Mouse (Mus musculus) large intestine, adult 2 months (tissue): ENCODE data around the gene Tspan4. TPM values are rescaled to one million over a fixed set of nuclear protein-coding genes. Genes with fewer than 3 reads are reported as not detected.

Experiments
- DNase-seq: peaks from one replicate; pipeline ENCODE4 v3.0.0-alpha.2; 2012; ENCODE audit warnings: low read depth, low spot score
- WGBS: fragments of 180-500 bp; shearing (Covaris S2); methylation state at CpG from one replicate; pipeline ENCODE4 v1.1.7; 2018; 5-methylcytosine and 5-hydroxymethylcytosine counted together
- polyA plus RNA-seq: library from polyadenylated mRNA; depleted of rRNA; stranded (reverse); fragments of >200 nt; gene quantifications from 2 replicates; pipeline ENCODE4 v1.2.3, GENCODE M21; 2012

Tspan4 gene
- polyA plus RNA-seq, 1 experiment: 21.6 TPM

DNA sequence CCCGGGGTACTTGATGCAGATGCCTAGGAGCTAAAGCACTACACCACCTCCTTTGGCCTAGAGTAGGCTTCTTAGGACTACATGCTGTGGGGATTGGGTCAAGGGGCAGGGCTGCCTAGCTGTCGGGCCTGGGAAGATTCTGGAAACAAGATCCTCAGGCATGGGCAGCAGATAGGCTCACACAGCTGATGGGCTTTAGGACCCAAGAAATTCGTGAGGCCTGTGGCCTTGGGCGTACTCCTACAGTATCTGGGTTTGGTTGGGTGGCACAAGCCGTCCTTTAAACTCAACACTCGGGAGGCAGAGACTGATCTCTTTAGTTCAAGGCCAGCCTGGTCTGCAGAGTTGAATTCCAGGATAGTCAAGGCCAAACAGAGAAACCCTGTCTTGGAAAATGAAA lies 2.8 kb upstream of the Tspan4 start:
- no peak for DNase-seq
- 68% methylated on average over 6 of the region's 6 CpGs for WGBS

DNA sequence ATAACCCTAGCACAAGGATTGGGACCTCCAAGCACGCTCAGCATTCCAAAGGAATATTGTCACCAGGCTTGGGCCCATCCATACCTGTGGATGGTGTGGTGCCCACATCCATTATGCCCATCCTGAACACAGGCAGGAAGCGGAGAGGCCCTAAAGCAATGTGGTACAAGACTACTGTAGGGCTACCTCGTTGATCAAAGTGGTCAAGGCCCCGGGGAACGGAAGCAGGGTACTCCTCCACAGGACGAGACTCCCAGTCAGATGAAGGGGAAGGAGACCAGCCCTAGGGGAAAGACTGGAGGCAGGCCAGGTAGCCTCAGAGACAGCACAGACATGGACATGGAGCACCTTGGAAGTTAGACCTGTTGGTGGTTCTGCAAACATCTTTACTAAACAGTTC lies 2.3 kb upstream of the Tspan4 start:
- DNase-seq: no peak
- WGBS: 84% methylated on average over 6 of the region's 6 CpGs

DNA sequence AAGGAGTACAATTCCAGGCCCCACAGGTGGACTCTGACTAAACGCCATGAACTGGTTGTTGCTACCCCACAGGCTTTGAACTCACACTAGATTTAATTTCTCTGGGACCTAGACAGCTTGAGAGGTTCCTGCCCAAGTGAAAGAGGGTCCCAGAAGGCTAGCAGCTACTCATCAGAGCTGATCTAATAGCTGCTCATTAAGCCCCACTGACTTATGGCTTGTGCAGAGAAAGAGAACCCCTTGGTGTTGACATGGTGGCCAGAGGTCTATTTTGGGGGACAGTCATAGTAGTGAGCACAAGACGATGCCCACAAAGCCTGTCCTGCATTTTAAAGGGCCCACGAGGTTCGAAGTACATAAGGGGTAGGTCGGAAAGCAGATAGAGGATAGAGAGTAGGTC lies 880 bp upstream of the Tspan4 start:
- no peak for DNase-seq
- 4% methylated on average over 5 of the region's 5 CpGs for WGBS

DNA sequence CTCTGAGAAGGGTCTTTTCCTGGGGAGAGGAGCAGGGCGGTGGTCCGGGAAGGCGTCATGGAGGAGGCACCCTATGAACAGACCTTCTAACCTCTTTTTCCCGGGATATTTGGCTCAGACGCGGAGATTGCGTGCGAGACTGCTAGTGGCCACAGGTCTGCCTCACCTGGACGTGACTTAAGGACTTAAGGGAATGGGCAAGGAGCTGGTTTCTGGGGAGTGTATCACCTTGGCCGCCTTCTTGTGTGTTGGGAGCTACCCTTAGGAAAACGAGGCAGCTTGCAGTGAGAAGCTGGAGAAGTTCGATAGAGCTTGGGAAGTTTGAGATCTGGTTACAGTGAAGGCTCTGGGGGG lies 742 bp downstream of the Tspan4 start:
- WGBS: under 1% methylated on average over 12 of the region's 12 CpGs
- no peak for DNase-seq

DNA sequence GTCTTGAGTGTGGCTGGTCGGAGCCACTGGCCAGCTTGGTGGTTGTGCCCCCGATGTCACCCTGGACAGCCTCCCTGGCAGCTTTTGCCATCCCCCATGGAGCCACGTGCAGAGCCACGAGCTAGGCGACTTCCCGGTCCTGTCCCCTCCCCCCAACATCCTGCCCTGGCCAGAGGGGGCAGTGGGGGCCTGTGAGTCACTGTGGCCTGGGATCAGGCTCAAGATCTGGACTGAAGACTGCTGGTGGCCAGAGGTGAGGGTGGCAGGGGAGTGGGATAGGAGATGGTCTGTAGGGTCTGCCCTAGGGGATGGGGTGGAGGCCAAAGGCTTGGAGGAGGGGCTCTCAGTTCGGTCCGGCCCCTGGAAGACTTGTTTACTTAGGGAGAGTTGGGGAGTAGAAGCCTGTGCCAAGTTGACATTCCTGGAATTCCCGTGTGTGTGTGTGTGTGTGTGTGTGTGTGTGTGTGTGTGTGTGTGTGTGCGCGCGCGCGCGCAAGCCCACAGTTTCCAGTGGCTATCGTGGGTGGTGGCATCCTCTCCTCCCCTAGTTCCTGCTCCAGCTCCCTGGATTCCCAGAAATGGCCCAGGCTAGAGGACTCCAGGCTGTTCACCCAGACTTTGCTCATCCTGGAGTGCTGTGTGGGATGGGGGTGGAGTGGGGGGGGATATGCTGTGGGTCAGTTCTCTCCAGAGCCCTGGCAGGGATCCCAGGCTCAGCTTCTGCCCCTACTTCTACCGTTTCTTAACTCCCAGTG lies 1.4 kb downstream of the Tspan4 start:
- DNase-seq: no peak
- WGBS: 3% methylated on average over 17 of the region's 17 CpGs

DNA sequence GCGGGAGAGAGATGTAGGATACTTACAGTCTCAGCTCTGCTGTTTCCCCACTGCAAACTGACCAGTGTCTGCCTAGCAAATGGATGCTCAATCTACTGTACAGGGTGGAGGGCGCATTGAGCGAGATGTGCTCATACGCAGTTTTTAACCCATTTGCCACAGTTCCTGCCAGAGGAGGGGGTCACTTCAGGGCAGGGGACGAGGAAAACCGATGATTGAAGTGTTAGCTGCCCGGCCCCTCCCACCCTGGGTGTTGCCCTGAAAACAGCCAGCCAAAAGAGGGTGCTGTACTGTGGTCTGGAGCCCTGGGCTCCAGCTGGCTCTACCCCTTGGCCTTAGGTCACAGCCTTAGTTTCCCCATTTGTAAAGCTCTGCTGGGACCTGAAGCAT lies 1.9 kb downstream of the Tspan4 start:
- WGBS: 9% methylated on average over 7 of the region's 7 CpGs
- no peak for DNase-seq

DNA sequence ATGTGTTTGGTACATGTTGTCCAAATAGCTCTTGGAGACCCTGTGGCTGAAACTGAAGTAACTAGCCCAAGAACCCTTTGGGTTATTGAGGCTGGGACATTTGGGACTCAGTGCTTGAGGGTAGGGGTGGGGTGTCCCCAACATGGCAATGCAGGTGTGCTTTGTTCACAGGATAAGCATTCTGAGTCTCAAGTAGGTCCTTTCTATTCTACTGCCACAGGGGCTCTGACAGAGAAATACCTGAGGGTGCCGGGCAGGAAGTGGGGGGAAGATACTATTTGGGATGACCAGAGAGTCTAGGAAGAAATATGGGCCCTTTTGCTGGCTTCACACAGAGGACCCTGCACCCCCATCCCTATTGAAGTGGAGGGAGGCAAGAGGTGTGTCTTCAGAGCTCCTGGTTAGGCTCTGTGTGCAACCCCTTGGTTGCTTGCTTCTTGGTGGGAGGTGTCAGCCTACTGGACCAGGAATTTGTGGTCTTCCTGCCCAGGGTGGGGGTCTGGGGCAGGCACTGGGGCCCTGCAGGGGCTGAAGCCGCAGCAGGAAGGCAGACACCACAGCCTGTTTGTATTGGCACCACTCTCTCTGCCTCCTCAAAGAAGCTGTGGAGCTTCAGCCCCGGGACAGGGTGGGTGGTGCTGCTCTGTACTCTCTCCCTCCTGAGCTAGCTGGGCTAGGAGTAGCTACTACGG lies 2.7 kb downstream of the Tspan4 start:
- 35% methylated on average over 4 of the region's 4 CpGs for WGBS

DNA sequence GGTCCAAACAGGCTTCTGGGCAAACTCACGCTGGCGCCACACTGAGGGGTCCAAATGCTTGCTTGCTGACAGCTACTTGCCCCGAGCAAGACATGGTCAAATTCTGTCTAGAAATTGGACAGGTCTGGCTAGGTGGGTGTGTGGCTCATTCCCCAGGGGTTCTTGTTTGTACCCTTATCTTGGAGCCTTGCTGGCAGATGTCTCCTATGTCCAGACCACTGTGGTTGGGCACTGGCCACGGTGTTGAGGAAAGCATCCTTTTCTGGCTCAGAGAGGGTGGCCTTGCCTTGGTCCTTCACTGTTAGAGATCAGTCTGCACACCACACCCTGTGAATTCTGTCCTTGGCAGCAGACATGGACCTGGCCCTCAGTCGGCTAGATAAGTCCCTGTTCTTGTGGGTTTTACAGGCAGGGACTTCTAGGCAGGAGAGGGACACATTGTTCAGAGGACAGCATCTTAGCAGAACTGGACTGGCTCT lies 3.3 kb downstream of the Tspan4 start:
- WGBS: 44% methylated on average over 5 of the region's 5 CpGs
- no peak for DNase-seq

More for the DNA sequence above, 2.7 kb downstream of the Tspan4 start:
- DNase-seq: no peak

DNA sequence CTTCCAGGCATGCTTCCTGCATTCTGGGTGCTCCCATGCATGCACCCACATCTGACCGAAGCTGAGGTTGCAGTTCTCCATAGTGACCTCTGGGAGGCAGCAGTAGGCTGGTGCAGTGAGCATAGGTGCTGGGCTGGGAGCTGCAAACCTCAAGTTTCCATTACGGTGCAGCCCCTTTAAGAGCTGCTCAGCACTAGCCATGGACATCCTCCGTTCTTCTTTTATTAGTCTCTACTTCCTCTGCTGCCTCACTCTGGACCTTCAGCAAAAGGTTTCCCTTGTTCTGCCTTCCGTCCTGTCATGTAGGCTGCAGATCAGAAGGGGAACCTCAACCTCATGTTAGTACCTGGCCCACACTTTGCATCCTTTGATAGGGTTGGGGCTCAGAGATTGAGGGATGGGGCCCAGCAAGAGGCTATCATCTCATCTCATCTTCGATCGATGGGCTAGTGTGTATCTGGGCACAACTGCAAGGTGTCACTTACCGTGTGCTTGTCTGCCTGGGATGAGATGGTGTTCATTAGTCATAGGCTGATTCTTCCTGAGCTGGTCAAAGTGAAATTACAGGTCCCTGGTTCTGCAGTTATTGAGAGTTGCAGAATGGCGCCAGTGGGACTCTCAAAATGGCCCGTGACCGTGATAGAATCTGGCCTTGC lies 5.9 kb downstream of the Tspan4 start:
- WGBS: 12% methylated on average over 10 of the region's 10 CpGs
- no peak for DNase-seq

DNA sequence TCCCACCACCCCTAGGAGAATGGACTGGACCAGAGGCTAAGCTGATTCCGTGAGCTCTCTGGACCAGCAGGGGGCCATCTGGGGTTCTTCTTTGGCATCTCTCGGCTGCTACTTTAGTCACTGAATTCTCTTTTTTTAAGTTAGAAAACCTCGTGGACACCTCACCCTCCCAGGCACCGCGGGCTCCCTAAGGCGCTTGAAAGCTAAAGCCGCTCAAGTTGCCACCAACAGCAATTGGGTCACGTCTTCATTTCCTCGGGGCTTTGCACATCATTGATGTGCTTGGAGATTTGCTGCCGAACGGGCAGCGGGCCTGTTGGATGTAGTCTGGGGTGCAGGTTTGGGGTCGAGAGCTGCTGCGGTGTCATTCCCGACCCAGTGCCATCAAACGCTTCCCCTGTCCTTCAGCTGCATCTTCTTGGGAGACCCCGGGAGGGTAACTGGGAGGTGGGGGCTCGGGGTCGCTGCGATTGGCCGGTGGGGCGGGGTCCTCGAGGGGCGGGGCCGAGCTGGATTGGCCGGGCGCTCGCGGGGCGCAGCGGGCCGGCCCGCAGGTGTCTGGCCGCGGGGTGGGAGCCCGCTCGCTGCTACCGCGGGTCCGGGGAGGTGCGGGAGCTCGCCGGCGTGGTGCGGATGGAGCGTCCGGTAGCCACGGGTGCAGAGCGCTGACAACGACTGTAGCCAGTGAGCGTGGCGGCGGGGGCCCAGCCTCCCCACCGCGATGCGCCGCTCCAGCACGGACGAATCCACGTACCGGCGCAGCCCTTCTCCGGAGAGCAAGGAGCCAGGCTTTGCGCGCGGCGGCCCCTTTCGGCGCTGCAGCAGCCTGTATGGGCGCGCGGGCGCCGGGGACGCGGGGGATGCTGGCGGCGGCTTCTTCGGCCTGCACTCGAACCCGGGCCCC lies 6.7 kb downstream of the Tspan4 start:
- 2% methylated on average over 81 of the region's 81 CpGs for WGBS
- DNase-seq: no peak

DNA sequence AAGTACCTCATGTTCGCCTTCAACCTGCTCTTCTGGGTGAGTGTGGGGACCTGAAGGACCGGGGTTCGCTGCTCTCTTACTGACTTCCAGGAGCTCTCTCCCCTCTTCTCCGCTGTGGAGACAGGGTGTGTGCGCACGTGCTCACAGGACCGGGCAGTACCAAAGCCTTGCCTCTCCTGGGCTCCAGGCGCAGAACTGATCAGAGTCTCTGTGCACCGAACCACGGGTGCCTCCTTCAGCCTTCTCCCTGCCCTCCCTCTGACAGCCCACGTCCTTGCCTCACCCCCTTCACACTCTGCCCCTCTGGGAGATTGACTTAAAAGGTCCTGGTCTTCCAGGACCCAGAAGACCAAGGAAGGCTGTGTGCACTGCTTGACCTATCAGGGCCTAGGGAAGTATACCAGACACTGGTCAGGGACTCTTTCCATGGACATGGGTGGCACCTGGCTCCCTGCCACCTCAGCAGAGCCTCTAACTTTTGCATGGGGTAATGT lies 7.5 kb downstream of the Tspan4 start:
- WGBS: 30% methylated on average over 11 of the region's 11 CpGs
- DNase-seq: no peak

DNA sequence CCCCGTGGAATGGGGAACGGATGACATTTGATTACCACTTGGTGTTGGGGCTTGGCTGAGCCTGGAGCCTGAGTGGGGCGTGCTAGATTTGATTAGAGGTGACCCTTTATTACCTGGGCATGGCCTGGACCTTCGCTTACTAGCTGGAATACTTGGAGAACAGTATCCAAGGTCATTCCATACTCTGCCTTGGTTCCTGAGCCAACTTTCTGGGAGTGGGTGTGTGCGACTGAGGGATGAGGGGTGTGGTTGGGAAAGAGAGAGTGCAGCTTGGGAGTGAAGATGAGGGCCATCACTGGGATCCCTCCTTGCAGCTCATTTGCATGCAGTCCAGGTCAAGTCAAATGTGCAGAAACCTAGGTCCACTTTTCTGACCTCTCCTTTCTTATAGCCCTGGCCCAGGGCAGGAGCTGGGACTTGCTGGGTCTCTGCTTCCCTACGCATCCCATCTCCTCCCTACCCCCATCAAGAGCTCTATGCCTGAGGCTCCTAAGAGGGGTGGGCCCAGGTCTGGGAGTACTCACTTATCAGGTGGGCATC lies 8.1 kb downstream of the Tspan4 start:
- DNase-seq: no peak
- 56% methylated on average over 6 of the region's 6 CpGs for WGBS

DNA sequence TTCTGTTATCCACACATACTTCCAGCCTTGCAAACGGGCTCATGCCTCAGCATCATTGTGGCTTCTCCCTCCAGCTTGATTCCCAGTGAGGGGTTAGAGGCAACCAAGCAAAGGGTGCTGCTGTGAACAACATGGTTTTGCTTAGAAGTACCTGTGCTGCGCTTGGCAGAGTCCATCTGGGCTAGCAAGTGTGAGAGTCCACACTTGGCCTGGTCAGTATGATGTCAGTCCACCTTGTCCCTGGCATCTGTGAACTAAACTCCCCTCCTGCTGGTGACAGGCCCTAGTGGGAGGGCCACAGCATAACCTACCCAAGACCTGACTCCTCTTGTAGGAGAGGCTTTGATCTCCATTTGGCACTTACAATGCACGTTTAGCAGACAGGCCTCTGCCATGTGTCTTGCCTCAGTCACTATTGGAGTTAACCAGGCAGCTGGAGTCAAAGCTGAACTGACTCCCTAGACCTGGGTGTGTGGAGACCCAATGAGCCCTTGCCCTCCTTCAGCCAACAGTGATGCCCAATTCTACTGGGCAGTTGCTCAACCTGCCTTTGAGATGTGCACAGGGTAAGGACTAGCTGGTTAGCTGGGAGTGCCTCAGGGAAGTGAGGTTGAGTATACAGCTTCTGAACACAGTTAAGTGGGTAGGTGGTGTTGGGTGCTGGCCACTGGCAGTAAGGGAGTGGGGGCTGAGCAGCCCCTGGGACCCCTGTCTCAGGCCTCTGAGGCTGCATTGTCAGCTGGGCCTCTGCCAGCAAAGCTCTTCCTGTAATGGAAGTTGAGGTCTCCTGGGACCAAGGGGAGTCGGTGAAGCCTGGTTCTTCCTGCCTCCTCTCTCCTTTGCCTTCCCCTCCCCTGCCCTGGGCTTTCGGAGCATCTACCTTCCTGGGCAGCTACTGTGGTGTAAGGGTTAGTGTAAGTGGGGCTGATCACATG lies 9.4 kb downstream of the Tspan4 start:
- no peak for DNase-seq
- 80% methylated on average over 5 of the region's 5 CpGs for WGBS

DNA sequence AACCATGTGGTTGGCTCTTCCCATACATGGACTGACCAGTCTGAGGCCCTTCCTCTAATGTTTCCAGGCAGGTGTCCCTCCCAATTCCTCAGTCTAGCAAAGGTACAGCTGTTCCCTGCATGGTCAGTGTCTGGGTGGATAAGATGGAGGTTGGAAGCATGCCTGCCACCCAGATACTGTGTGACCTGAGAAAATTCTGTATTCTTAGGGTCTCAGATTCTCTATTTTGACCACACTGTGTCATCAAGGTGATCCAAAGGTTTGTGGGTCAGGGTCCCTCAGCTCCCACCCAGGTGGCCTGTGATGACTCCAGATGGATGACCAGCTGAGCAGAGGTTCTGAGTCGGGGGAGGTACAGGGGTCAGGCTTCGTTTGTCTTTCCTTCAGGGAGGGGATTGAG lies 10.1 kb downstream of the Tspan4 start:
- no peak for DNase-seq
- WGBS: 86% methylated on average over 2 of the region's 2 CpGs

DNA sequence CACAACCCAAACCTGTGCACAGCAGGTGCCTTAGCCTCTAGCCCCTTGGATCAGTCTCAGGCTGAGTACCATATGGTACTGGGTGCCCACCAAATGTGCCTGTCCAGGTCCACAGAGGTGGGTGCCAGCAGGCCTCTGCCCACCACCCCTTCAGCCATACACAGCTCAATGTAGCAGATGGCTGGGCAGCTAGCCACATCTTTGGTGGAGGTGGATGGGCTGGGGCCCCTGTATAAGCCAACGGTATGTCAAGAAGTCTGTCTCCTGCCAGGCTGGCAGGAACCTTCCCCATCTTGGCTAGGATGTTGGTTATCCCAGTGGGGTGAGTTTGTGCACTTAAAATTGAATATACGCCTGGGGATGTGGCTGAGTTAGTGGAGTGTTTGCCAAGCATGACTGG lies 10.6 kb downstream of the Tspan4 start:
- 84% methylated on average over 2 of the region's 2 CpGs for WGBS
- DNase-seq: no peak

DNA sequence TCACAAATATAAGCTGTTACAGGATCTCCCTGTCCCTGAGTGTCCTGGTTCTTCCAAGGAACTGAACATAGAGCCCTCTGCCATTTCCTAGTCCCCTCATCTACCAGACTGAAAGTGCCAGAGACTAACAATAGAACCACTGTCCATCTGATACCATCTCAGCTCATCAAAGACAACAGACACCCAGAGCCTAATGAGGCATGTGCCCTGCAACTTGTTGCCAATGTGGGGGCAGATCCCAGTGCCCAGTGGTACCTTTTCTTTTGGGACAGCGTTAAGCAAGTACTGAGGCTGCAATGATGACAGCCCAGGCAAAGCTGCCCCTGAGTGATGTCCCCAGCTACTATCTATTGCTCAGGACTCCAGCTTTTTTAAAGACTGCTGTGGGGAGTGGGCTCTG lies 11.2 kb downstream of the Tspan4 start:
- 91% methylated on average over 1 of the region's 1 CpGs for WGBS
- no peak for DNase-seq

DNA sequence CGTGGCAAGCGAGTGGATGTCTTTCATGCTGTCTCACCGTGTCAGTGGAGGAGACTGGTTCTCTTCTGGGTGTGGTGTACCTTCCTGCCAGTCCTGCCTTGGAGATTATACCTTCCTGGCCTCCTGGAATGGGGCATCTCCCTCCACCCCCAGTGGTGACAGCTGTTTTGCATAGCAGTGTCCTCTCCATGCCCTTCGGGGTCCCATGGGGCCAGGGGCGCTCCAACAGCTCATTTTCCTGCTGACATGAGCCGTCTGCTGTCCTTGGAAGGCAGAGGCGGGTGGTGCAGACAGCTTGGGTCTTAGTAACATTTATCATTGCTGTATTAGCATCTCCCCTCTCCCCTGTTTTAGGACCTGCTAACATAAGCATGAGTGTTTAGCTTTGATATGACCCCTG lies 12.1 kb downstream of the Tspan4 start:
- 81% methylated on average over 7 of the region's 7 CpGs for WGBS
- no peak for DNase-seq

DNA sequence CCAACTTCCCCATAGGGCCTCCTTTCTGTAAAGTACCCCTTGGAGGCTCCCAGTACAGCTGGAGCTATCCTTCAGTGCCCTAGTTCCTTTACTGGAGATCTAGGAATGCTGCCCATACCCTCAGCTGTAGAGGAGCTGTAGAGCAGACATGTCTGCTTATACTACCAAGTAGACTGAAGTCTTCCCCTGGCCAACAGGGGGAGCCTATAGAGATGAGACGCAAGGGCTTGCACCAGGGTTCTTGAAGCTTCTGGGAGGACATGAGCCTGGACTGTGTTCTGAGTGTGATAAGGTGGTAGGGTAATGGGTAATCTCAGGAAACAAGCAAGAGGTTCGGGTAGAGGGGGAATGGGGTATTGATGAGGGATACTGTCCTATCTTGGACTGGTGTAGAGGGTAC lies 16.1 kb downstream of the Tspan4 start:
- DNase-seq: no peak
- 80% methylated on average over 2 of the region's 2 CpGs for WGBS
